Mouse (Mus musculus) frontal cortex, postnatal 25 days (tissue): ENCODE measurements around the gene Pou1f1.

Experiments
- DNase-seq, 2 experiments: peaks; one replicate each; pipeline ENCODE4 v3.0.0; 2022; ENCODE audit warnings: low spot score in 2 of 2

Gene Pou1f1

GRCm38 (mm10) chr16:65564306-65564705 is 44.0 kb downstream of the Pou1f1 start:
- no peak for DNase-seq

GRCm38 (mm10) chr16:65564951-65565350 is 44.6 kb downstream of the Pou1f1 start:
- no peak for DNase-seq

GRCm38 (mm10) chr16:65568853-65569252 is 48.5 kb downstream of the Pou1f1 start:
- no peak for DNase-seq

- no peak for DNase-seq
Measured at GRCm38 (mm10) chr16:65577298-65578029, 57.2 kb downstream of the Pou1f1 start.
